Mouse (Mus musculus) CH12.LX (cell line): ENCODE data around the gene Slc37a3.

ENCODE experiments used
- CTCF ChIP-seq, 2 experiments: IDR thresholded peaks in 1 of 2; conservative IDR thresholded peaks in 1 of 2; 2 replicates each; pipeline ENCODE4 v1.5.1; 2011 to 2012; ENCODE audit warnings: low read depth in 2 of 2, low read length in 2 of 2, improper control_type of control experiment in 1 of 2, inconsistent platforms in 1 of 2, mild to moderate bottlenecking in 1 of 2, moderate library complexity in 1 of 2
- ETS1 ChIP-seq: conservative IDR thresholded peaks from 2 replicates; pipeline ENCODE4 v1.6.1; 2012; ENCODE audit warnings: low read depth, mild to moderate bottlenecking, inconsistent platforms, low read length, improper control_type of control experiment, moderate library complexity
- GABPA ChIP-seq: IDR thresholded peaks from 2 replicates; pipeline ENCODE4 v1.6.1; 2012; ENCODE audit warnings: low read depth, low read length, improper control_type of control experiment, inconsistent platforms; ENCODE audit not compliant: insufficient replicate concordance
- MAX ChIP-seq: IDR thresholded peaks from 2 replicates; pipeline ENCODE4 v1.6.1; 2011; ENCODE audit warnings: low read length, improper control_type of control experiment
- MEF2A ChIP-seq: IDR thresholded peaks from 2 replicates; pipeline ENCODE4 v1.6.1; 2014; ENCODE audit warnings: low read depth, mild to moderate bottlenecking, inconsistent platforms, low read length, improper control_type of control experiment, borderline replicate concordance
- MYC ChIP-seq: IDR thresholded peaks from 2 replicates; pipeline ENCODE4 v1.6.1; 2011; ENCODE audit warnings: low read depth, mild to moderate bottlenecking, improper control_type of control experiment, low read length
- NRF1 ChIP-seq: IDR thresholded peaks from 2 replicates; pipeline ENCODE4 v1.6.1; 2014; ENCODE audit warnings: low read depth, mild to moderate bottlenecking, inconsistent platforms, low read length, improper control_type of control experiment, moderate library complexity
- POLR2A ChIP-seq: IDR thresholded peaks from 2 replicates; pipeline ENCODE4 v1.6.1; 2011; ENCODE audit warnings: low read depth, mild to moderate bottlenecking, improper control_type of control experiment, low read length
- POLR2AphosphoS2 ChIP-seq: IDR thresholded peaks from 2 replicates; pipeline ENCODE4 v1.6.1; 2011; ENCODE audit warnings: low read depth, low read length, improper control_type of control experiment
- RCOR1 ChIP-seq: conservative IDR thresholded peaks from 2 replicates; pipeline ENCODE4 v1.6.1; 2012; ENCODE audit warnings: low read depth, mild to moderate bottlenecking, inconsistent platforms, low read length, improper control_type of control experiment
- SMC3 ChIP-seq: IDR thresholded peaks from 2 replicates; pipeline ENCODE4 v1.6.1; 2011; ENCODE audit warnings: low read depth, low read length, improper control_type of control experiment
- USF2 ChIP-seq: conservative IDR thresholded peaks from 2 replicates; pipeline ENCODE4 v1.6.1; 2011; ENCODE audit warnings: low read depth, low read length, improper control_type of control experiment

DNA sequence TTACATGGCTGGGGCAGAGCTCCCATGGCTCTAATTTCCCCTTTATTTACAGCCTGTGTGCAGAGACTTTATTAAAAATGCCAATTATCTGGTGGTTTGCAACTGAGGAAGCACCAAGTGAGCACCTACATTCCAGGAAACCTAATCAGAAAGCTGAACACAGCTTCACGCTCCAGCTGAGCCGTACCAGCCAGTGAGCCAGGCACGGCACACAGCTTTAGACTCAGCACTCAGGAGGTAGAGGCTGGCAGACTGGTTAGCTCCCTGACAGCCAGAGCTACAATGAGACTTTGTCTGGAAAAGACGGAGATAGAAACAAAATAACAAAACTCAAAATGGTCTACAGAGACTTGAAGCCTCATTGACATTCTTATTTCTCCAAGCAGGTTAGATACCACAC, 18.0 kb upstream of the Slc37a3 start:
- TF ChIP-seq MEF2A (no peak), POLR2A (no peak), RCOR1 (no peak), CTCF (conservative IDR thresholded peaks at IDR 0.05 in 1 of 2, IDR thresholded peaks at IDR 0.05 in 1 of 2; ENCODE audit: low read depth in 2 of 2, low read length in 2 of 2) (no peak), POLR2AphosphoS2 (no peak), USF2 (no peak), MYC (no peak), NRF1 (no peak), ETS1 (no peak), MAX (no peak), SMC3 (no peak), GABPA (no peak)
